Mouse (Mus musculus) ES-E14 (cell line): Measurements from ENCODE around the gene Ppp4r3a. TPM values are rescaled to one million over a fixed set of nuclear protein-coding genes. Genes with fewer than 3 reads are reported as not detected.

Source experiments
- DNase-seq: peaks from one replicate; pipeline ENCODE4 v3.0.0-alpha.2; 2013; ENCODE audit warnings: low read depth, low spot score
- H3K27ac ChIP-seq: 2 replicates; pipeline ENCODE4 v1.5.1; 2012; ENCODE audit warnings: low read depth, mild to moderate bottlenecking, low read length, moderate library complexity, mixed read lengths; ENCODE audit not compliant: poor library complexity, insufficient read depth, severe bottlenecking
- H3K36me3 ChIP-seq: 2 replicates; pipeline ENCODE4 v1.6.1; 2012; ENCODE audit warnings: mild to moderate bottlenecking, low read length, moderate library complexity, mixed read lengths; ENCODE audit not compliant: control insufficient read depth, poor library complexity, insufficient read depth, severe bottlenecking
- H3K4me1 ChIP-seq, 2 experiments: fragments of 150-350 bp in 1 of 2; sonication (generic) in 1 of 2; 2 replicates each; pipeline ENCODE4 v1.6.1; 2012; ENCODE audit warnings: low read length in 2 of 2, mild to moderate bottlenecking in 1 of 2, mixed read lengths in 1 of 2; ENCODE audit not compliant: control insufficient read depth in 2 of 2, insufficient read depth in 2 of 2, poor library complexity in 1 of 2
- H3K4me3 ChIP-seq, 2 experiments: fragments of 150-350 bp in 1 of 2; sonication (generic) in 1 of 2; 2 replicates each; pipeline ENCODE4 v1.5.1; 2012; ENCODE audit warnings: low read length in 2 of 2, low read depth in 1 of 2, mild to moderate bottlenecking in 1 of 2, mixed read lengths in 1 of 2; ENCODE audit not compliant: insufficient read depth in 1 of 2, poor library complexity in 1 of 2, severe bottlenecking in 1 of 2
- H3K9ac ChIP-seq: 2 replicates; pipeline ENCODE4 v1.6.1; 2012; ENCODE audit warnings: low read depth, mild to moderate bottlenecking, low read length, mixed read lengths; ENCODE audit not compliant: poor library complexity, insufficient read depth, severe bottlenecking
- H3K9me3 ChIP-seq: fragments of 150-350 bp; sonication (generic); 2 replicates; pipeline ENCODE4 v1.6.1; 2012; ENCODE audit warnings: low read depth, mild to moderate bottlenecking, low read length; ENCODE audit not compliant: control insufficient read depth, insufficient read depth
- CHD2 ChIP-seq: IDR thresholded peaks from 2 replicates; pipeline ENCODE4 v1.6.1; 2014; ENCODE audit warnings: mild to moderate bottlenecking, low read depth, low read length, inconsistent platforms
- HCFC1 ChIP-seq: IDR thresholded peaks from 2 replicates; pipeline ENCODE4 v1.6.1; 2012; ENCODE audit warnings: low read length, inconsistent platforms, borderline replicate concordance; ENCODE audit not compliant: insufficient read depth
- MAFK ChIP-seq: IDR thresholded peaks from 2 replicates; pipeline ENCODE4 v1.6.1; 2014; ENCODE audit warnings: mild to moderate bottlenecking, low read depth, low read length, inconsistent platforms; ENCODE audit not compliant: insufficient read depth
- ZC3H11A ChIP-seq: IDR thresholded peaks from 2 replicates; pipeline ENCODE4 v1.6.1; 2012; ENCODE audit warnings: low read depth, mild to moderate bottlenecking, inconsistent platforms, low read length, borderline replicate concordance
- ZNF384 ChIP-seq: IDR thresholded peaks from 2 replicates; pipeline ENCODE4 v1.6.1; 2012; ENCODE audit warnings: low read depth, low read length, inconsistent platforms
- in situ Hi-C, 2 experiments: fragments of 600-800 bp; cut with MboI; formaldehyde crosslinking; loops; one replicate each; pipeline ENCODE4 v1.15.1; 2025; ENCODE audit warnings: low sequenced_read_pairs in 2 of 2, inconsistent platforms in 1 of 2; ENCODE audit not compliant: unreplicated experiment in 2 of 2
- total RNA-seq: library from RNA; depleted of rRNA; stranded (reverse); fragments of 300-350 nt; gene quantifications from 2 replicates; pipeline ENCODE4 v1.2.3, GENCODE M21; 2012

Ppp4r3a gene
- total RNA-seq, 1 experiment, result 87.1 TPM

- Histone ChIP-seq H3K4me1 (peaks cover 16 to 63% of the 10 kb centered on the region in 2 experiments), H3K36me3 (peaks cover 5% of the 10 kb centered on the region; the same call in 1 of the 2 replicates), H3K9me3 (no peaks in the 10 kb centered on the region), H3K9ac (no peak overlapping the region), H3K4me3 (no peak overlapping the region), H3K27ac (no peak overlapping the region)
- in situ Hi-C loops, result no loop called here
- TF ChIP-seq ZC3H11A, result no peak
- TF ChIP-seq ZNF384, result no peak
- TF ChIP-seq CHD2, result no peak
- no peak for TF ChIP-seq HCFC1
- TF ChIP-seq MAFK, result no peak
- DNase-seq, result no peak
Measured at GRCm38 (mm10) chr12:101021484-101022226, 61.8 kb downstream of the Ppp4r3a start.

- Histone ChIP-seq H3K4me1 (peaks cover 16 to 57% of the 10 kb centered on the region in 2 experiments), H3K4me3 (no peak overlapping the region), H3K9me3 (no peaks in the 10 kb centered on the region), H3K9ac (no peak overlapping the region), H3K27ac (no peak overlapping the region), H3K36me3 (peaks cover 3% of the 10 kb centered on the region; the same call in 1 of the 2 replicates)
- in situ Hi-C loops, result no loop called here
- TF ChIP-seq CHD2, result no peak
- no peak for TF ChIP-seq ZC3H11A
- TF ChIP-seq ZNF384, result no peak
- no peak for TF ChIP-seq MAFK
- no peak for TF ChIP-seq HCFC1
- DNase-seq, result no peak
Measured at GRCm38 (mm10) chr12:101020210-101021015, 63.1 kb downstream of the Ppp4r3a start.

- H3K27ac ChIP-seq, result no peak overlapping the region
- H3K4me1 ChIP-seq, result peaks cover 19 to 60% of the 10 kb centered on the region in 2 experiments
- no peak overlapping the region for H3K4me3 ChIP-seq
- DNase-seq, result no peak
- H3K36me3 ChIP-seq, result peaks cover 3% of the 10 kb centered on the region; the same call in 1 of the 2 replicates
- H3K9me3 ChIP-seq, result no peaks in the 10 kb centered on the region
- in situ Hi-C loops, result no loop called here
- TF ChIP-seq ZC3H11A (no peak), MAFK (no peak), ZNF384 (no peak)
- H3K9ac ChIP-seq, result no peak overlapping the region
Measured at GRCm38 (mm10) chr12:101019443-101019842, 64.1 kb downstream of the Ppp4r3a start.

GRCm38 (mm10) chr12:101019031-101019430 is 64.5 kb downstream of the Ppp4r3a start:
- DNase-seq, result no peak
- no peak overlapping the region for H3K4me3 ChIP-seq
- no peaks in the 10 kb centered on the region for H3K9me3 ChIP-seq
- no peak overlapping the region for H3K27ac ChIP-seq
- no peak for TF ChIP-seq ZNF384
- no peak for TF ChIP-seq HCFC1
- no peak for TF ChIP-seq MAFK
- no peak for TF ChIP-seq ZC3H11A
- TF ChIP-seq CHD2, result no peak
- H3K36me3 ChIP-seq, result peaks cover 3% of the 10 kb centered on the region; the same call in 1 of the 2 replicates
- H3K9ac ChIP-seq, result no peak overlapping the region
- in situ Hi-C loops, result no loop called here
- H3K4me1 ChIP-seq, result peaks cover 21 to 64% of the 10 kb centered on the region in 2 experiments
